Mouse (Mus musculus) MEL (cell line): ENCODE data around the gene Pcnx3. TPM values are rescaled to one million over a fixed set of nuclear protein-coding genes. Genes with fewer than 3 reads are reported as not detected.

Experiments
- DNase-seq: peaks from one replicate; pipeline ENCODE4 v3.0.0; 2011; ENCODE audit warnings: low read depth, low spot score
- H3K27ac ChIP-seq: 2 replicates; pipeline ENCODE4 v1.5.1; 2012; ENCODE audit warnings: low read depth, mild to moderate bottlenecking, control low read depth, low read length, moderate library complexity; ENCODE audit not compliant: control insufficient read depth
- H3K27me3 ChIP-seq, 2 experiments: fragments of 150-350 bp in 1 of 2; sonication (generic) in 1 of 2; 2 replicates each; pipeline ENCODE4 v1.6.1; 2012; ENCODE audit warnings: low read length in 2 of 2, mild to moderate bottlenecking in 2 of 2, improper control_type of control experiment in 1 of 2, moderate library complexity in 1 of 2; ENCODE audit not compliant: insufficient read depth in 2 of 2, control insufficient read depth in 1 of 2
- H3K36me3 ChIP-seq, 2 experiments: 2 replicates each; pipeline ENCODE4 v1.6.1; 2012 to 2014; ENCODE audit warnings: low read length in 2 of 2, improper control_type of control experiment in 1 of 2, inconsistent platforms in 1 of 2, mild to moderate bottlenecking in 1 of 2; ENCODE audit not compliant: insufficient read depth in 2 of 2, control insufficient read depth in 1 of 2
- H3K4me1 ChIP-seq, 2 experiments: fragments of 150-350 bp in 1 of 2; sonication (generic) in 1 of 2; 2 replicates each; pipeline ENCODE4 v1.6.1; 2012; ENCODE audit warnings: low read length in 2 of 2, improper control_type of control experiment in 1 of 2, mild to moderate bottlenecking in 1 of 2; ENCODE audit not compliant: insufficient read depth in 2 of 2, control insufficient read depth in 1 of 2
- H3K4me3 ChIP-seq, 2 experiments: fragments of 150-350 bp in 1 of 2; sonication (generic) in 1 of 2; 2 replicates each; pipeline ENCODE4 v1.5.1; 2012; ENCODE audit warnings: low read depth in 2 of 2, low read length in 2 of 2, mild to moderate bottlenecking in 2 of 2, moderate library complexity in 2 of 2, control low read depth in 1 of 2, improper control_type of control experiment in 1 of 2; ENCODE audit not compliant: control insufficient read depth in 1 of 2, insufficient read depth in 1 of 2
- H3K79me2 ChIP-seq: 2 replicates; pipeline ENCODE4 v1.6.1; 2012; ENCODE audit warnings: mild to moderate bottlenecking, low read length, moderate library complexity; ENCODE audit not compliant: control insufficient read depth, poor library complexity, insufficient read depth
- H3K9ac ChIP-seq: 2 replicates; pipeline ENCODE4 v1.6.1; 2012; ENCODE audit warnings: low read depth, mild to moderate bottlenecking, control low read depth, low read length, moderate library complexity; ENCODE audit not compliant: control insufficient read depth, poor library complexity, severe bottlenecking
- H3K9me3 ChIP-seq: fragments of 150-350 bp; sonication (generic); replicated peaks from 2 replicates; pipeline ENCODE4 v1.6.1; 2012; ENCODE audit warnings: mild to moderate bottlenecking, low read length, improper control_type of control experiment, moderate library complexity; ENCODE audit not compliant: insufficient read depth
- BHLHE40 ChIP-seq: IDR thresholded peaks from 2 replicates; pipeline ENCODE4 v1.6.1; 2012; ENCODE audit warnings: low read depth, mild to moderate bottlenecking, inconsistent platforms, low read length, improper control_type of control experiment, borderline replicate concordance
- CHD2 ChIP-seq: IDR thresholded peaks from 2 replicates; pipeline ENCODE4 v1.6.1; 2011; ENCODE audit warnings: low read length, improper control_type of control experiment
- CTCF ChIP-seq, 3 experiments: IDR thresholded peaks in 2 of 3; conservative IDR thresholded peaks in 1 of 3; 2 replicates each; pipeline ENCODE4 v1.5.1; 2011 to 2012; ENCODE audit warnings: low read length in 3 of 3, low read depth in 2 of 3, mild to moderate bottlenecking in 2 of 3, improper control_type of control experiment in 1 of 3, inconsistent platforms in 1 of 3, mixed read lengths in 1 of 3, moderate library complexity in 1 of 3; ENCODE audit not compliant: control insufficient read depth in 1 of 3, insufficient read depth in 1 of 3, poor library complexity in 1 of 3, severe bottlenecking in 1 of 3
- E2F4 ChIP-seq: IDR thresholded peaks from 2 replicates; pipeline ENCODE4 v1.6.1; 2011; ENCODE audit warnings: low read depth, low read length, improper control_type of control experiment, borderline replicate concordance
- ELF1 ChIP-seq: IDR thresholded peaks from 2 replicates; pipeline ENCODE4 v1.6.1; 2014; ENCODE audit warnings: low read depth, mild to moderate bottlenecking, inconsistent platforms, low read length, improper control_type of control experiment, moderate library complexity
- EP300 ChIP-seq, 2 experiments: IDR thresholded peaks; 2 replicates each; pipeline ENCODE4 v1.6.1; 2011; ENCODE audit warnings: improper control_type of control experiment in 2 of 2, low read length in 2 of 2, low read depth in 1 of 2, mild to moderate bottlenecking in 1 of 2
- ETS1 ChIP-seq: IDR thresholded peaks from 2 replicates; pipeline ENCODE4 v1.6.1; 2012; ENCODE audit warnings: low read depth, mild to moderate bottlenecking, inconsistent platforms, low read length, improper control_type of control experiment, moderate library complexity
- GABPA ChIP-seq: IDR thresholded peaks from 2 replicates; pipeline ENCODE4 v1.6.1; 2012; ENCODE audit warnings: low read depth, mild to moderate bottlenecking, inconsistent platforms, low read length, improper control_type of control experiment, moderate library complexity
- GATA1 ChIP-seq: IDR thresholded peaks from 2 replicates; pipeline ENCODE4 v1.6.1; 2011; ENCODE audit warnings: low read depth, low read length, improper control_type of control experiment
- HCFC1 ChIP-seq: IDR thresholded peaks from 2 replicates; pipeline ENCODE4 v1.6.1; 2012; ENCODE audit warnings: low read depth, mild to moderate bottlenecking, inconsistent platforms, low read length, improper control_type of control experiment, moderate library complexity
- JUND ChIP-seq: IDR thresholded peaks from 2 replicates; pipeline ENCODE4 v1.6.1; 2011; ENCODE audit warnings: low read depth, mild to moderate bottlenecking, improper control_type of control experiment, low read length
- KAT2A ChIP-seq: conservative IDR thresholded peaks from 2 replicates; pipeline ENCODE4 v1.6.1; 2012; ENCODE audit warnings: low read depth, low read length, improper control_type of control experiment, inconsistent platforms
- MAFK ChIP-seq: IDR thresholded peaks from 2 replicates; pipeline ENCODE4 v1.6.1; 2011; ENCODE audit warnings: low read depth, mild to moderate bottlenecking, low read length, improper control_type of control experiment, borderline replicate concordance
- MAX ChIP-seq: IDR thresholded peaks from 2 replicates; pipeline ENCODE4 v1.6.1; 2011; ENCODE audit warnings: low read length, improper control_type of control experiment
- MAZ ChIP-seq: IDR thresholded peaks from 2 replicates; pipeline ENCODE4 v1.6.1; 2012; ENCODE audit warnings: low read depth, mild to moderate bottlenecking, inconsistent platforms, low read length, improper control_type of control experiment
- MEF2A ChIP-seq: IDR thresholded peaks from 2 replicates; pipeline ENCODE4 v1.6.1; 2014; ENCODE audit warnings: low read depth, mild to moderate bottlenecking, inconsistent platforms, low read length, improper control_type of control experiment; ENCODE audit not compliant: poor library complexity, insufficient replicate concordance, severe bottlenecking; ENCODE audit errors: extremely low read depth
- MXI1 ChIP-seq: IDR thresholded peaks from 2 replicates; pipeline ENCODE4 v1.6.1; 2011; ENCODE audit warnings: mild to moderate bottlenecking, low read depth, low read length, improper control_type of control experiment
- MYB ChIP-seq: IDR thresholded peaks from 2 replicates; pipeline ENCODE4 v1.6.1; 2011; ENCODE audit warnings: mild to moderate bottlenecking, low read depth, low read length, improper control_type of control experiment
- MYC ChIP-seq: IDR thresholded peaks from 2 replicates; pipeline ENCODE4 v1.6.1; 2011; ENCODE audit warnings: low read depth, mild to moderate bottlenecking, low read length, improper control_type of control experiment, moderate library complexity
- NELFE ChIP-seq: IDR thresholded peaks from 2 replicates; pipeline ENCODE4 v1.6.1; 2011; ENCODE audit warnings: low read depth, low read length, improper control_type of control experiment
- NRF1 ChIP-seq: IDR thresholded peaks from 2 replicates; pipeline ENCODE4 v1.6.1; 2014; ENCODE audit warnings: low read depth, mild to moderate bottlenecking, inconsistent platforms, low read length, improper control_type of control experiment, moderate library complexity; ENCODE audit not compliant: poor library complexity, insufficient read depth, severe bottlenecking
- POLR2A ChIP-seq, 2 experiments: IDR thresholded peaks; 2 replicates each; pipeline ENCODE4 v1.6.1; 2011 to 2012; ENCODE audit warnings: low read length in 2 of 2, mild to moderate bottlenecking in 2 of 2, control low read depth in 1 of 2, improper control_type of control experiment in 1 of 2, low read depth in 1 of 2, moderate library complexity in 1 of 2; ENCODE audit not compliant: control insufficient read depth in 1 of 2, insufficient read depth in 1 of 2, poor library complexity in 1 of 2
- POLR2AphosphoS2 ChIP-seq: IDR thresholded peaks from 2 replicates; pipeline ENCODE4 v1.6.1; 2011; ENCODE audit warnings: low read length, improper control_type of control experiment
- RCOR1 ChIP-seq: IDR thresholded peaks from 2 replicates; pipeline ENCODE4 v1.6.1; 2012; ENCODE audit warnings: low read depth, mild to moderate bottlenecking, inconsistent platforms, low read length, improper control_type of control experiment
- SIN3A ChIP-seq: IDR thresholded peaks from 2 replicates; pipeline ENCODE4 v1.6.1; 2012; ENCODE audit warnings: low read length, improper control_type of control experiment, inconsistent platforms
- SMC3 ChIP-seq: IDR thresholded peaks from 2 replicates; pipeline ENCODE4 v1.6.1; 2011; ENCODE audit warnings: low read depth, low read length, improper control_type of control experiment
- TAL1 ChIP-seq: IDR thresholded peaks from 2 replicates; pipeline ENCODE4 v1.6.1; 2012; ENCODE audit warnings: mild to moderate bottlenecking, inconsistent platforms, low read length, moderate library complexity, mixed read lengths
- TBP ChIP-seq: IDR thresholded peaks from 2 replicates; pipeline ENCODE4 v1.8.0; 2011; ENCODE audit warnings: low read depth, low read length, improper control_type of control experiment
- TCF12 ChIP-seq: IDR thresholded peaks from 2 replicates; pipeline ENCODE4 v1.6.1; 2014; ENCODE audit warnings: low read depth, mild to moderate bottlenecking, inconsistent platforms, low read length, improper control_type of control experiment, moderate library complexity
- UBTF ChIP-seq: IDR thresholded peaks from 2 replicates; pipeline ENCODE4 v1.6.1; 2012; ENCODE audit warnings: low read depth, mild to moderate bottlenecking, inconsistent platforms, low read length, improper control_type of control experiment, moderate library complexity, borderline replicate concordance; ENCODE audit not compliant: insufficient read depth
- USF2 ChIP-seq, 2 experiments: IDR thresholded peaks; 2 replicates each; pipeline ENCODE4 v1.6.1; 2011 to 2012; ENCODE audit warnings: improper control_type of control experiment in 2 of 2, low read length in 2 of 2, borderline replicate concordance in 1 of 2, inconsistent platforms in 1 of 2, low read depth in 1 of 2, mild to moderate bottlenecking in 1 of 2; ENCODE audit not compliant: insufficient read depth in 1 of 2
- ZC3H11A ChIP-seq: IDR thresholded peaks from 2 replicates; pipeline ENCODE4 v1.6.1; 2012; ENCODE audit warnings: low read depth, mild to moderate bottlenecking, inconsistent platforms, low read length, improper control_type of control experiment
- ZKSCAN1 ChIP-seq: IDR thresholded peaks from 2 replicates; pipeline ENCODE4 v1.6.1; 2012; ENCODE audit warnings: low read depth, mild to moderate bottlenecking, inconsistent platforms, low read length, improper control_type of control experiment, moderate library complexity
- ZMIZ1 ChIP-seq: IDR thresholded peaks from 2 replicates; pipeline ENCODE4 v1.6.1; 2012; ENCODE audit warnings: low read depth, mild to moderate bottlenecking, inconsistent platforms, low read length, improper control_type of control experiment, moderate library complexity
- polyA plus RNA-seq, 2 experiments: library from polyadenylated mRNA; stranded (reverse) in 1 of 2; unstranded in 1 of 2; fragments of >175 nt in 1 of 2; fragments of >200 nt in 1 of 2; gene quantifications; 2 replicates each; pipeline versions ENCODE4 v1.2.1 to v1.2.4; 2012; ENCODE audit warnings: low replicate concordance in 2 of 2, low read depth in 1 of 2; ENCODE audit not compliant: insufficient read length in 2 of 2, insufficient read depth in 1 of 2, missing spikeins in 1 of 2
- total RNA-seq: library from RNA; depleted of rRNA; stranded (reverse); fragments of 300-350 nt; gene quantifications from 2 replicates; pipeline ENCODE4 v1.2.3, GENCODE M21; 2012; rRNA removed

Gene Pcnx3
- total RNA-seq (25.3 and 26.8 TPM in 2 replicates), polyA plus RNA-seq (10 to 100 TPM in 1 of 2 experiments, not detected in 1; 76.4 TPM)

DNA sequence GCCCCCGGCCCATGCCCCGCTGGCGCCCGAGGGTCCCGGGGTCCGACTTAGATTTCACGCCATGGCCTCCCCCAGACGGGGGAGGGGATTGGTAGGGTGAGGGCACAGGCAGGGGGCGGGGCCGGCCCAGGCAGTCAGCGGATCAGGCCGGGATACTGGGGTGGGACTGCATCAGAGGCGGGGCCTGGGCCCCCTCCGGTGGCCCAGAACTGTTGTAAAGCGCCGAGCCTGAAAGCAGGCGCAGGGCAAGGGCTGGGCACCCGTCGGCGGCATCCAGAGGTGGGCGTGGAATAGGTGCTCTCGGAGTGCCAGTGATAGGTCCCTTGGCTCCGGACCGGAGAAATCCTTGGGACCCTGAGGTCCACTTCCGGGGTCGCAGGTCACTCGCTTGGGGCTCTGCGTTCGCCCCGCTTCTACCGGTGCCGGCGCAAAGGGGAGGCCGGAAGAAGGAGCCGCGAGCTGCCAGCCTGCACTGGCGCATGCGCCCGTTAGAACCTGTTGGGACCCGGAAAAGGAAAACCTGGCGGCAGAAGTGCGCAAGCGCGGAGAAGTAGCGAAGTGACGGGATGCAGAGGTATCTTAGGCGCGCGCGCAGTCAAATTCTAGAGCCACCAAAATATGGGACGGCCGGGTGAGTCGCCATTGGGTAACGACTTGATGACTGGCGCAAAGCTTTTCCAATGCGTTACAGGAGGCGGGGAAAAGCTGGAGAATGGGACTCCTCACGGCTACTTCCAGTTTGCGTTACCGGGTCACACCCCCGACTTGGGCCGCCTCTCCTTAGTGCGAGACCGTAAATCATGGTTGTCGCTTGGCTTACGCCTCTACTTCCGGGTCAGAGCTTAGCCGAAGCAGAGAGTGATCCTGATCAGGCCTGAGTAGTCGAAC lies at the start of gene Pcnx3, which contains the start of gene Map3k11:
Gene Pcnx3 (minus strand): TSS at position 709 of the 888 bp plus-strand sequence.
Gene Map3k11 (plus strand): TSS at position 543 of the 888 bp plus-strand sequence.
- H3K27ac ChIP-seq, result peak within 1 kb of the TSS; percentile 94
- no peaks in the 10 kb centered on the region for H3K9me3 ChIP-seq
- H3K9ac ChIP-seq, result peak within 1 kb of the TSS; percentile 91
- peaks cover 2 to 24% of the 10 kb centered on the region in 2 experiments; a peak in 3 of 4 replicates for H3K4me1 ChIP-seq
- H3K36me3 ChIP-seq, result peaks cover 2 to 9% of the 10 kb centered on the region in 2 experiments; a peak in 2 of 4 replicates
- H3K79me2 ChIP-seq, result peaks cover 44% of the 10 kb centered on the region
- peak within 1 kb of the TSS; percentile 89 to 99 for H3K4me3 ChIP-seq
- peak; percentile 99 for DNase-seq
- no peaks in the 10 kb centered on the region for H3K27me3 ChIP-seq
- TF ChIP-seq TCF12 (peak; percentile 35; the same call in 1 of the 2 replicates), SIN3A (peak; percentile 99), JUND (no peak), USF2 (IDR thresholded peaks at IDR 0.05; ENCODE audit: borderline replicate concordance in 1 of 2, insufficient read depth in 1 of 2, low read depth in 1 of 2, low read length in 2 of 2) (no peak), MAX (peak; percentile 59), ZKSCAN1 (no peak), MYC (peak; percentile 56; the same call in 1 of the 2 replicates), RCOR1 (no peak), CHD2 (peak; percentile 67), NRF1 (peak; percentile 92), KAT2A (peak; percentile 85), MEF2A (no peak), MAZ (no peak), EP300 (IDR thresholded peaks at IDR 0.05; ENCODE audit: low read depth in 1 of 2, low read length in 2 of 2) (no peak), TBP (0 out of 2 replicates have a peak, but pooled peaks have one; percentile 6), ETS1 (peak; percentile 69), SMC3 (no peak), GABPA (no peak), BHLHE40 (no peak), MAFK (no peak), ELF1 (peak; percentile 93), MYB (peak; percentile 72), ZC3H11A (no peak), GATA1 (no peak), CTCF (IDR thresholded peaks at IDR 0.05 in 2 of 3, conservative IDR thresholded peaks at IDR 0.05 in 1 of 3; ENCODE audit: control insufficient read depth in 1 of 3, insufficient read depth in 1 of 3, low read depth in 2 of 3, low read length in 3 of 3, poor library complexity in 1 of 3, severe bottlenecking in 1 of 3) (no peak), POLR2A (IDR thresholded peaks at IDR 0.05; ENCODE audit: control insufficient read depth in 1 of 2, insufficient read depth in 1 of 2, low read depth in 1 of 2, low read length in 2 of 2, poor library complexity in 1 of 2) (peak; percentile 63 to 73; a peak in 3 of 4 replicates), UBTF (no peak), MXI1 (peak; percentile 74), HCFC1 (peak; percentile 88), NELFE (peak; percentile 86), TAL1 (no peak), E2F4 (no peak; the same call in 1 of the 2 replicates), POLR2AphosphoS2 (peak; percentile 49), ZMIZ1 (peak; percentile 68)
